Mouse (Mus musculus) stomach, postnatal 0 days (tissue): ENCODE measurements around the gene Crtac1.

Source experiments
- CTCF ChIP-seq: IDR thresholded peaks from 2 replicates; pipeline ENCODE4 v1.5.1; 2016; ENCODE audit warnings: antibody characterized with exemption, low read depth, mild to moderate bottlenecking, moderate library complexity
- EP300 ChIP-seq: optimal IDR thresholded peaks from 2 replicates; pipeline ENCODE3; 2016; ENCODE audit warnings: antibody characterized with exemption

GRCm38 (mm10) chr19:42328160-42328559 lies 103.4 kb downstream of the Crtac1 start:
- TF ChIP-seq EP300 (no peak), CTCF (no peak)
